Mouse (Mus musculus) right cerebral cortex, adult 18-20 months (tissue): ENCODE measurements around the gene Lamc1.
"Not testable (repeated sequence)": the region's sequence is repeated elsewhere in the genome, so short reads cannot be mapped to it uniquely, and the experiment has no call there.

ENCODE experiments used
- DNase-seq: peaks from one replicate; pipeline ENCODE4 v3.0.0; 2022; ENCODE audit warnings: mixed read lengths

The Lamc1 gene

DNA sequence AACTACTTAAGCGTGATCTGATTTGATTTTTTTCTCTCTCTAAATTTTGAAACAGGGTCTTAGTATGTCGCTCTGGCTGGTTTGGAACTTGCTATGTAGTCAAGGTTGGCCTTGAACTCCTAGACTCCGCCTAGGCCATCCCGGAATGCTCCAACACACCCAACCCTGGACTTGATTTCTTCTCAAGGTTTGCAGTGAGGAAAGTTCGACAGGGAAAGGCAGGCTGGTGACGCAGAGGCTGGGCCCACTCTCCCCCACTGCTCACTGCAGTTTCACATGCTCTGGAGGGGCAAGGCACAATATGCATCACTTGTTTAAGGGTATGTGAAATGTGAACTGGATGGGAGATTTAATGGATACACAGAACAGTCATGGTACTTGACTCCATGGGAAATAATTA lies 3.3 kb downstream of the Lamc1 start:
- DNase-seq: no peak

GRCm38 (mm10) chr1:153327063-153327462 lies 5.5 kb downstream of the Lamc1 start:
- DNase-seq: no peak

GRCm38 (mm10) chr1:153326226-153326625 lies 6.4 kb downstream of the Lamc1 start:
- DNase-seq: no peak

GRCm38 (mm10) chr1:153321404-153321803 lies 11.2 kb downstream of the Lamc1 start:
- DNase-seq: no peak

- no peak for DNase-seq
These were observed 11.9 kb downstream of the Lamc1 start for GRCm38 (mm10) chr1:153320554-153321147.

- DNase-seq: peak; percentile 32
These were observed 12.5 kb downstream of the Lamc1 start for GRCm38 (mm10) chr1:153320121-153320520.

DNA sequence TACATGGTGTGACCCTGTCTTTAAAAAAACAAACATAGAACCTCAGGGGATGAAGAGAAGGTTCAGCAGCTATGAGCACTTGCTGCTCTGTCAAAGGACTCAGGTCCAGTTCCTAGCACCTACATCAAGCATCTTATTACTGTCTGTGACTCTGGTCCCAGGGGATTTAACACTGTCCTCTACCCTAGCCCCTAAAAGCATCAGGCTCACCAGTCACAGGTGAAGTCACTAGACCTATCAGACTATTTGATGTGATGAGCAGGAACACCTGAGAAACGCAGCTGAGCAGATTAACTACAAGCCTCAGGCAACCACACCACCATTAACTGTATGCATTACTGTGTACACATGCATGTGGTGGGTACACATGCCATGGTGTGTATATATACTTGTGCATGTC lies 13.8 kb downstream of the Lamc1 start:
- no peak for DNase-seq

- DNase-seq: no peak
These were observed 14.3 kb downstream of the Lamc1 start for GRCm38 (mm10) chr1:153318287-153318686.

DNA sequence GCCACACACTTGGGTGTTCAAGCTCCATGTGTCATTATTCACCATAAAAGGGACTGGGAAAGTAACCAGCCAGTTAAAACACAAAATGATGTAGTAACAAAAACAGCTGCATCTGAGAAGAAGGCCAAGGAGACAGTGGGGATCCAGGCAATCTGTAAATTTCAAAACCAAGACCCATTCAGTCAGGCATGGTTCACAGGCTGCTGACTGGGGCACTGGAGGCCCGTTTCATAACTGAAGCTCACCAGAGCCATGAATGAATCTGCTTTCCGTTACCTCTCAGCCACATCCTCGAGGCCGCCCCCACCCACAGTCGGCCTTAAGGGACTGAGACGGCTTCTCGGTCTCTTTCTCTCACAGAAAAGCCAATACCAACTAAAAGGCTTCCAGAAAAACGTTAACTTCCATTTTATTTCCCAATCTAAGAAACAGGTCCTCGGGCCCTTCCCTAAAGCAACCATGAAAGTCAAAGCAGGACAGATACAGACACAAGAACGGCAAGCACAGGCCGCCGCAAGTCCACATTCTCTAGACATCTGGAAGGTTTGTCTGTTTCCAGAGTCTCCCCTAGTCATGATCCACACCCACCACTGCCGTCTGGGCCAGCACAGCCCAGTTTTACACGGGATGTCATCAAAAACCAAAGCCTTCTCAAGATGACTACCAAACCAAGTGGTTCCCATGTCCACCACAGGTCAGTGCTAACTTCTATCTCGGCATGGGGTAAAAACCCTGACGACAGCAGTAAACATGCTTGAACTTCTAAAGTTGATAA lies 14.9 kb downstream of the Lamc1 start:
- DNase-seq: no peak

- DNase-seq: no peak
These were observed 15.6 kb downstream of the Lamc1 start for GRCm38 (mm10) chr1:153316956-153317355.

- no peak for DNase-seq
These were observed 16.3 kb downstream of the Lamc1 start for GRCm38 (mm10) chr1:153316286-153316685.

DNA sequence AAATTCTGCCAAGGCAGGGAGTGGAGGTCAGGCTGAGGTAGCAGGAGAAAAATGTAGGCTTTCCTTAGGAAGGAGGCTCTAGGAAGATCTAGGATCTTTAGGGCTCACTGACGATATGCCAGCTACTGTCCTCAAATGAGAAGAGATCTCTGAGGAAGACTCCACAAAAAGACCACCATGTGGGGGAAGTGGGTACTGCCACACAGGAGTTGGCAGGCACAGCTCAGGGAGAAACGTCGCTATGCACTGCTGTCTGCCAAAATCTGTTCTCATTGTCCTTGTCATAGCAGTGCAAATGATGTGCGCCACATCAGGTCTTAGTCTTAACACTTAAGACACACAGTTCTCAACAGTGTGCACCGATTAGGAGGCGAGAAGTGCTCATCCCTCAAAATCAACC lies 17.5 kb downstream of the Lamc1 start:
- DNase-seq: no peak

DNA sequence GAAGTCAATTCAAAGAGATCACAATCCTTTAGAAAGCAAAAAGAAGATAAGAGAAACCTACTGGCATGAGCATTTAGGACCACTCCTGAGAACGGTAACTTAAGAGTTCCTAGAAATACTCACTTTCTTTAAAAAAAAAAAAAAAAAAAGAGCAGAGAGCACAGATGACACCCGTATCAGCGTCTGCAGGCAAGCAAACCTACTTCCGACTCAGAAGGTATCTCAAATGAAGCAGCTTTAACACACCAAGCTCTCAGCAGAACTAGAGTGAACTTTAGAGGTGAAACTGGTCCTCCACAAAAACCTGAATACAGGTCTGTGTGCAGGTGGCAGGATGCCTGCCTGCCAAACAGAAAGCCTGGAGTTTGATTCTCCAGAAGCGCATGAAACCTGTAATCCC lies 19.6 kb downstream of the Lamc1 start:
- DNase-seq: no peak

- DNase-seq: no peak
These were observed 22.4 kb downstream of the Lamc1 start for GRCm38 (mm10) chr1:153310190-153310589.

- DNase-seq: no peak
These were observed 23.3 kb downstream of the Lamc1 start for GRCm38 (mm10) chr1:153309310-153309709.

GRCm38 (mm10) chr1:153308915-153309296 lies 23.7 kb downstream of the Lamc1 start:
- peak; percentile 21 for DNase-seq

DNA sequence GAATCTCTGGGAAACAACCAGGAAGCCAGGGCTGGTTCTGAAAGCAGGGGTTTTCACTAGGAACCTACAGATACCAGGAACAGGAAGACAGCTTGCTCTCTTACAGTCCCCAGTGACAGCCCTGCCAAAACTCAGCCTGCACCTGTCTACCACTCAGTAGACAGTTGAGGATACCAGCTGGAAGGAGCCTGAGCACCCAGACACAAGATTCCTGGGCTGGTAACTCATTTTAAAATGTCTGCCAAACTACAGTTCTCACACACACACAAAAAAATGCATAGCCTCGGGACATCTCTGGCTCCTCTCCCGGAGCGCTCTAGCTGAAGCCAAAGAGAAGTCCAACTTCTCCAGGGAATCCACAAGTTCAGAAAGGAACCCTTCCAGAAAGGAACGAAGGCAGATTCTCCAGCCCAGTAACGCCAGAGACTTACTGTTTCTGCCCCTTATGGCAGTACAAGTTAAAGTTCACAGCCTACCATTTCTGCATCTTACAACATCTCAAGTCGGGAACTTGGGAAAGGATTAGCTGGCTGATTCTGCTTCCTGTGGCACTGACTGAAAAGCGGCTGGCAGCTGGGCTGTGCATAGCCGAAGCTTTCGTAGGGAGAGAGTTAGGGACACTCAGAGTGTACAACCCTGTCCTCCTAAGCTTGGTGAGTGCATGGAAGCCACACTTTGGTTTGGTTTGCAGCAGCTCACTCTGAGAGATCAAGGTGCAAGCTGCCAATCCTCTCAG lies 24.2 kb downstream of the Lamc1 start:
- DNase-seq: peak; percentile 75

GRCm38 (mm10) chr1:153307509-153308178 lies 24.9 kb downstream of the Lamc1 start:
- DNase-seq: no peak

- DNase-seq: not testable (repeated sequence)
These were observed 26.9 kb downstream of the Lamc1 start for GRCm38 (mm10) chr1:153305728-153306127.

GRCm38 (mm10) chr1:153305249-153305648 lies 27.3 kb downstream of the Lamc1 start:
- DNase-seq: not testable (repeated sequence)

DNA sequence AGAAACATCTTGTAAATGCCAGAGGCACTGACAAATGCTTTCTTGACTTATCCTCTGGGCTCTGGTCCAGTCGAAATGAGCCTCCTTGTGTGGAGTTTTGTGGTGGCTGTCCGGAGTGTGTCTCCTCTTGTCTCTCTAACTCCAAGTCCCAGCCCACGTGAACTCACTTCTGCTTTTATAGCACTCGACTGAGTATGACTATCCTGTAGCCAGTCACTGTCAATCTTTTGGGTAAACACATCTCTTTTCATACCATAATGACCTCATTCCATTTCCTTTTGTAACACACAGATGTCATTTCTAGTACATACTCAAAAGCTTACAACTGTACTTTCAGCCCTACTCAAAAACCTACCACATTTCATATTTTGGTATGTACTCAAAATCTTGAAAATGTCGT lies 33.1 kb downstream of the Lamc1 start:
- not testable (repeated sequence) for DNase-seq

DNA sequence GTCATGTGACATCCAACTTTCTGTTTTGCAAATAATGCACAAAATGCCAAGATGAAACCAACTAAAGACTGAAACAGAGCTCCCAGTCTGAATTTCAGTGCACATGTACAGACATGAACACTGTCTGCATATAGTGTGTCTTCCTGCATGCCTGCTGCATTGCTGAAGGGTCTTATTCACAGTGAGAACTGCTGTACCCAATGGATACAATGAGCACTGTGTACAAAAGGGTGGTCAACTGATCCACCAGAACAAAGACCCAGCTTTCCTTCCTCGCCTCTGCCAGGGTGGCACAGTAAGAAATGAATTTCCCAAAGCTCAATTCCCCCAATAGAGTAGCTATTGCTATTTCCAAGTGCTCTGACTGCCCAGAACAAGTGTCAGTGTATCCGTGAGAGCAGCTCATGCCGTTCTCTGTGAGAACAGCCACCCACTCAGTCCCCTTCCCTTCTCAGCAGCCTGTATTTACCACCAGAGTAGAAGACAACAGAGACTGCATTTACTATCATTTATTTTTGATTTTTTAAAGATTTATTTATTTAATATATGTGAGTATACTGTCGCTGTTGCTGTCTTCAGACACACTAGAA lies 34.7 kb downstream of the Lamc1 start:
- DNase-seq: not testable (repeated sequence)

DNA sequence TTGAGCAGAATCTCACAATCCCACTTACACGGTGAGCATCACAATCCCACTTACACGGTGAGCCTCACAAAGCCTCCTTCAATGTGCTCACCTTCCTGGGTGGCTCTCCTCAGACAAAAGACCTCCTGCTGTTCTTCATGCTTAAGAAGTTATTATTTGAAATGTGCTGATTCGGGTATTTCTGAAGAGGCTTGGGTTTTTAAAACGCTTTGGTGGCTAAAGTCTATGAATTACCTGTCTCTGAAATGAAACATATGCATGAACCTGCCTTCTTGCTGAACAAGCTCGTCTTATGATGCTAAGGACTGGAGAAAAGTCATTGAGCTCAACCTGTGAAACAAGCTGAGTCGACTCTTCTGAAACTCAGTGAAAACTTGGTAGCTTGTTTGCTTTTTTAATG lies 36.6 kb downstream of the Lamc1 start:
- no peak for DNase-seq
